Mouse (Mus musculus): ENCODE results near the gene Abhd2. TPM values are rescaled to one million over a fixed set of nuclear protein-coding genes. Genes with fewer than 3 reads are reported as not detected.

Gene Abhd2
- polyA plus RNA-seq, 1 experiment from 2014 or later: 4.9 TPM

- Histone ChIP-seq H3K27me3 (ENCODE audit: control insufficient read depth, insufficient read depth, low read length) (no peaks in the 10 kb centered on the region), H3K9me3 (replicated peaks; ENCODE audit: control insufficient read depth, low read length) (no peaks in the 10 kb centered on the region), H3K4me2 (no peak overlapping the region), H3K4me3 (ENCODE audit: low read depth, low read length) (no peak overlapping the region), H3K9ac (ENCODE audit: low read depth, low read length) (no peak overlapping the region), H3K4me1 (ENCODE audit: control insufficient read depth, insufficient read depth, low read length) (no peaks in the 10 kb centered on the region), H3K36me3 (ENCODE audit: control insufficient read depth, insufficient read depth, low read length) (no peaks in the 10 kb centered on the region), H3K27ac (ENCODE audit: low read depth, low read length) (no peak overlapping the region)
- 88% methylated on average over 18 of the region's 18 CpGs for WGBS (ENCODE audit: insufficient replicate concordance)
- ATAC-seq (replicated peaks; ENCODE audit: insufficient number of reproducible peaks, low FRiP score, low TSS enrichment): no peak
Observed at GRCm38 (mm10) chr7:79414449-79415375, 141.7 kb downstream of the Abhd2 start.

Other genes with a start within 250 kb of the Abhd2 start
- gene Acan, start 219.7 kb upstream of the Abhd2 start, polyA plus RNA-seq (2014; fragmentation: Nextera tagmentation; extraction: Ambion mirVana): 0.31 and 0.52 TPM in 2 replicates
- 1.2 and 1.4 TPM in 2 replicates for gene Hapln3, start 142.2 kb upstream of the Abhd2 start, polyA plus RNA-seq (2014; fragmentation: Nextera tagmentation; extraction: Ambion mirVana)
- gene Mfge8, start 124.1 kb upstream of the Abhd2 start, polyA plus RNA-seq (2014; fragmentation: Nextera tagmentation; extraction: Ambion mirVana): 205 and 243 TPM in 2 replicates
- 0.19 TPM in 1 of 2 replicates, not detected in the other for gene Rlbp1, start 113.8 kb downstream of the Abhd2 start, polyA plus RNA-seq (2014; fragmentation: Nextera tagmentation; extraction: Ambion mirVana)
- gene Fanci, start 118.7 kb downstream of the Abhd2 start, polyA plus RNA-seq (2014; fragmentation: Nextera tagmentation; extraction: Ambion mirVana): 10.6 and 13.2 TPM in 2 replicates
- gene Polg, start 193.2 kb downstream of the Abhd2 start, polyA plus RNA-seq (2014; fragmentation: Nextera tagmentation; extraction: Ambion mirVana): 23.9 and 28.1 TPM in 2 replicates

Data from heart, embryonic 11.5 days (tissue).